Mouse (Mus musculus) cerebellum, adult 2 months (tissue): Measurements from ENCODE around the gene Smad3. TPM values are rescaled to one million over a fixed set of nuclear protein-coding genes. Genes with fewer than 3 reads are reported as not detected.

Experiments used
- DNase-seq, 2 experiments: peaks; one replicate each; pipeline ENCODE4 v3.0.0; 2021
- H3K27ac ChIP-seq: fragments of 200-500 bp; 2 replicates; pipeline ENCODE4 v1.5.1; 2012; ENCODE audit warnings: low read length, control low read depth, inconsistent platforms; ENCODE audit not compliant: insufficient read depth
- H3K27me3 ChIP-seq: fragments of 200-500 bp; 2 replicates; pipeline ENCODE4 v1.6.1; 2012; ENCODE audit warnings: inconsistent platforms, mild to moderate bottlenecking, low read length, moderate library complexity; ENCODE audit not compliant: control insufficient read depth, insufficient read depth
- H3K4me1 ChIP-seq: fragments of 200-500 bp; 2 replicates; pipeline ENCODE4 v1.6.1; 2011; ENCODE audit warnings: low read length; ENCODE audit not compliant: control insufficient read depth, insufficient read depth
- H3K4me3 ChIP-seq: fragments of 200-500 bp; replicated peaks from 2 replicates; pipeline ENCODE3; 2011; ENCODE audit warnings: mild to moderate bottlenecking, low read depth, low read length, control low read depth; ENCODE audit not compliant: insufficient read depth
- CTCF ChIP-seq: fragments of 200-500 bp; IDR thresholded peaks from 2 replicates; pipeline ENCODE4 v1.5.1; 2011; ENCODE audit warnings: low read depth, mild to moderate bottlenecking, control low read depth, low read length, moderate library complexity, borderline replicate concordance; ENCODE audit not compliant: insufficient read depth
- POLR2A ChIP-seq: fragments of 200-500 bp; IDR thresholded peaks from 2 replicates; pipeline ENCODE4 v1.6.1; 2011; ENCODE audit warnings: low read length, control low read depth, borderline replicate concordance; ENCODE audit not compliant: insufficient read depth
- WGBS: fragments of 180-500 bp; shearing (Covaris S2); methylation state at CpG from one replicate; pipeline ENCODE4 v1.1.7; 2018; 5-methylcytosine and 5-hydroxymethylcytosine counted together
- polyA plus RNA-seq: library from polyadenylated mRNA; depleted of rRNA; stranded (reverse); fragments of >200 nt; gene quantifications from 2 replicates; pipeline ENCODE4 v1.2.3, GENCODE M21; 2012

The Smad3 gene
- polyA plus RNA-seq, 1 experiment = 19.9 TPM

DNA sequence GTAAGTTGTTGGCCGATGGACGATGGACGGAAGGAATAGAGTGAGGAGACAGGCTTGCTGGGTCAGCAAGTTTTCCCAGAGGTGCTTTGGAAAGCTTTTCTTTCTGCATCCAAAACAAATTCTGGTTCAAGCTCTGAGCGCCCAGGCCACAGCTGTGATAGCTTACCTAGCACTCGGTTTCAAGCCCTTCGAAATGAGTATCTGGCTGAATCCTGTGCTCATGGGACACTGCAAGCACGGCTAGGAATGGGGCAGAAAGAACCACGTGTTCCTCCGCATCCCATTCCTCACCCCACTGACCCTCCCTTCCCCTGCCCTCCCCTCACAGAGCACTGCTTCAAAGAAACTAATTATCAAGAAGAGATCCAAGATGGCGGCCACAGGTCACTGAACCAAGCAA, 28.8 kb downstream of the Smad3 start:
- TF ChIP-seq CTCF (no peak), POLR2A (no peak)
- no peaks in the 10 kb centered on the region for H3K27me3 ChIP-seq
- H3K27ac ChIP-seq = no peak overlapping the region
- WGBS = 85% methylated on average over 10 of the region's 10 CpGs
- no peak overlapping the region for H3K4me3 ChIP-seq
- no peaks in the 10 kb centered on the region; the same call in 1 of the 2 replicates for H3K4me1 ChIP-seq
- DNase-seq = no peak

- WGBS = 94% methylated on average over 6 of the region's 6 CpGs
- no peaks in the 10 kb centered on the region; the same call in none of the 2 replicates for H3K4me1 ChIP-seq
- H3K4me3 ChIP-seq = no peak overlapping the region
- H3K27me3 ChIP-seq = no peaks in the 10 kb centered on the region
- no peak for DNase-seq
- H3K27ac ChIP-seq = no peak overlapping the region
- TF ChIP-seq POLR2A (no peak), CTCF (no peak)
Measured at GRCm38 (mm10) chr9:63727070-63727469, 30.7 kb downstream of the Smad3 start.

DNA sequence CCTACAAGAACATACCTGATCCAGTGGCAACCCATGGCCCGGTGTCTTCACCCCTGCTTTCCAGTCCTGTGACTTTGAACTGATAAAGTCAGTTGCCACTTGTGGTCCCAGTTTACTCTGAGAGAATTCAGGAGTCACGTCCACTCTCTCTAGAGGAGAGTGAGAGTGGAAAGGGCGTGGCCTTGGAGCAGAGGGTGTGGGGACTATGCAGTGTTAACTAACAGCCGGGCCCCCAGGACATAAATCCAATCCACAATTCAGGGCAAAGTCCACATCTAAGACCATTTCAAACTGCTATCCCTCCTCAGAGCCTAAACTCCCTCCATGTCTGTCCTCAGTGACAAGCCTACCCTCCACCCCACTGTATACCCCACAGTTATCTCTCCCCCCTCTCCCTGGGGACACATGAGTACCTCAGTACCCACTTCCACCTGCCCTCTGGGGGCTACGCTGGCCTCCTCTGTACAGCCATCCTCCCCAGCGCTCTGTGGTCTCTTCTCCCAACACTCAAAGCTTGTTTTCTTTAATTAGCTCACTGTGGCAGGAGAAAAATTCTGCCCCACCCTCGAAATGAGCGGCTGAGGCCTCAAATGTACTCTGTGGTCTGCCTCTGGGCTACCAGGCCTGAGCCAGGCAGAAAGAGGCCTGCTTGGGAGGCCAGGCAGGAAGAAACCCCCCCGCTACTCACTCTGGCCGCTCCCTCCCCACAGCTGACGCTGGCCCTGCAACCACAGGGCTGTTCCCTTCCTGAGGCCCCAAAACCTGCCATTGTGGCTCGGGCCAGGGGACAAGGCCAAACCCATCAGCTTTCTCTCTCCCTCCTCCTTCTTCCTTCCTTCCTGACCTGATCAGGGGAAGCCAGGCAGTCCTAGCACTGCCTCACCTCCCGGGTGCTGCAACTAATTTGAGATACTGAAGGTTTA, 31.4 kb downstream of the Smad3 start:
- H3K27ac ChIP-seq = no peak overlapping the region
- TF ChIP-seq CTCF (no peak), POLR2A (no peak)

DNA sequence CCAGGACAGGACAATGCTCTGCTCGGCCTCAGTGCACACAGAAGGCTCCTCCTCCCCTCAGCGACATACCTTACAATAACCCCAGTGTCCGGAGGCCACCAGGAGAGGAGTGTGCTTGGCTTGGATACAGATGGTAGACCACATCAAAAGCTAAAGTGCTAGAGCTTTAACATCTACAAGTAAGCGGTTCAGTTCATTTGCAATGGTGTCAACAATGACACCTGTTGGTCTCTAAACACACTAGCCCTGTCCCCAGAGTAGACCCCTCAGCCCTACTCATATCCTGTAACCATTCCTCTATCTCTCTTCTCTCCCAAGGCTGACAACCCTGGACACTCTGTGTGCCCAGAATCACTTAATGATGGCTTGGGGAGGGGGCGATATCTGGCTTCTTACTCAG, 33.0 kb downstream of the Smad3 start:
- no peak for DNase-seq
- Histone ChIP-seq H3K4me3 (no peak overlapping the region), H3K27me3 (no peaks in the 10 kb centered on the region), H3K4me1 (peaks cover 11% of the 10 kb centered on the region), H3K27ac (no peak overlapping the region)
- no peak for TF ChIP-seq POLR2A
- no peak for TF ChIP-seq CTCF
- WGBS = 88% methylated on average over 5 of the region's 5 CpGs

More for the DNA sequence above, 31.4 kb downstream of the Smad3 start:
- H3K4me3 ChIP-seq = no peak overlapping the region
- H3K27me3 ChIP-seq = no peaks in the 10 kb centered on the region
- 73% methylated on average over 13 of the region's 13 CpGs for WGBS
- H3K4me1 ChIP-seq = no peaks in the 10 kb centered on the region; the same call in none of the 2 replicates
- DNase-seq = no peak

DNA sequence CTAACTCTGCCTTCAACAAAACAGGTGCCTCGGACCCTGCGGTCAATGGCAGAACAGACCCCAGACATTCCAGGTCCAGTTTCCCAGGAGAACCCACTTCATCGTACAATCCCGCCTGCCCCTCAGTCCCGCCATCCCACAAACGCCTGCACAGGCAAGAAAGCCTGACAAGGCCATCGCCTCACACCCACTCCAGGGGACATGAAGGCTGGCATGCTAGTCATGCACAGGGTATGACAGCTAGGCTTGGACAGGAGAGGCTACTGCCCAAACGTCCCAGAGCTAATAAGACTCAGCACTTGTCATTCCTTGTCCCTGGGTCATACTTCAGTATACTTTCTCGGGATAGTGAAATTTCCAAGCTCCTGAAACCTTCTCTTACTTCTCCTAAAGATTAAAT, 34.9 kb downstream of the Smad3 start:
- no peak overlapping the region for H3K4me3 ChIP-seq
- TF ChIP-seq CTCF = no peak
- no peak for TF ChIP-seq POLR2A
- 86% methylated on average over 9 of the region's 9 CpGs for WGBS
- no peak for DNase-seq
- H3K4me1 ChIP-seq = peaks cover 23% of the 10 kb centered on the region
- no peaks in the 10 kb centered on the region for H3K27me3 ChIP-seq
- no peak overlapping the region for H3K27ac ChIP-seq

- Histone ChIP-seq H3K27ac (no peak overlapping the region), H3K4me1 (peaks cover 23% of the 10 kb centered on the region), H3K27me3 (no peaks in the 10 kb centered on the region), H3K4me3 (no peak overlapping the region)
- 90% methylated on average over 7 of the region's 7 CpGs for WGBS
- TF ChIP-seq CTCF (no peak), POLR2A (no peak)
- DNase-seq = no peak
Measured at GRCm38 (mm10) chr9:63722350-63722749, 35.4 kb downstream of the Smad3 start.

GRCm38 (mm10) chr9:63721573-63722275, 36.1 kb downstream of the Smad3 start:
- DNase-seq = no peak
- no peak for TF ChIP-seq CTCF
- TF ChIP-seq POLR2A = no peak
- Histone ChIP-seq H3K4me3 (no peak overlapping the region), H3K4me1 (peaks cover 23% of the 10 kb centered on the region), H3K27ac (no peak overlapping the region), H3K27me3 (no peaks in the 10 kb centered on the region)
- 94% methylated on average over 9 of the region's 9 CpGs for WGBS

- Histone ChIP-seq H3K27me3 (no peaks in the 10 kb centered on the region), H3K4me3 (no peak overlapping the region), H3K4me1 (peaks cover 23% of the 10 kb centered on the region), H3K27ac (no peak overlapping the region)
- DNase-seq = no peak
- 86% methylated on average over 6 of the region's 6 CpGs for WGBS
- no peak for TF ChIP-seq CTCF
- TF ChIP-seq POLR2A = no peak
Measured at GRCm38 (mm10) chr9:63720715-63721114, 37.1 kb downstream of the Smad3 start.
